Mouse (Mus musculus) layer of hippocampus, adult 18-20 months (tissue): ENCODE measurements at regions not wholly inside any gene's neighbourhood (a gene's known extent, or its start where the extent isn't known, plus 50 kb on each side); places are given as distances from the start of the nearest gene placed in this dataset.

Source experiments
- DNase-seq, 2 experiments: peaks; one replicate each; pipeline ENCODE4 v3.0.0; 2022; ENCODE audit warnings: low spot score in 2 of 2

GRCm38 (mm10) chr17:63575316-63576007, 75.6 kb upstream of the Fbxl17 start:
- peak; percentile 7 to 76 for DNase-seq

- no peak for DNase-seq
Measured at GRCm38 (mm10) chr17:63582870-63583269, 83.1 kb upstream of the Fbxl17 start.

GRCm38 (mm10) chr17:63607021-63607751, 107.4 kb upstream of the Fbxl17 start:
- no peak for DNase-seq

GRCm38 (mm10) chr17:63622726-63623125, 122.9 kb upstream of the Fbxl17 start:
- DNase-seq: no peak

GRCm38 (mm10) chr17:63637598-63637997, 137.8 kb upstream of the Fbxl17 start:
- no peak for DNase-seq

GRCm38 (mm10) chr17:63644390-63644789, 144.6 kb upstream of the Fbxl17 start:
- no peak for DNase-seq

GRCm38 (mm10) chr17:63657687-63658086, 157.9 kb upstream of the Fbxl17 start:
- DNase-seq: peak in 1 of 2 experiments; percentile 3

GRCm38 (mm10) chr17:63660841-63661481, 161.1 kb upstream of the Fbxl17 start:
- DNase-seq: peak; percentile 28 to 78

GRCm38 (mm10) chr17:63661584-63661983, 161.8 kb upstream of the Fbxl17 start:
- DNase-seq: no peak

- no peak for DNase-seq
Measured at GRCm38 (mm10) chr17:63662251-63662650, 162.4 kb upstream of the Fbxl17 start.

GRCm38 (mm10) chr17:63676791-63677190, 177.0 kb upstream of the Fbxl17 start:
- no peak for DNase-seq

GRCm38 (mm10) chr17:63677996-63678657, 178.3 kb upstream of the Fbxl17 start:
- no peak for DNase-seq

GRCm38 (mm10) chr17:63680479-63680878, 180.7 kb upstream of the Fbxl17 start:
- no peak for DNase-seq

- no peak for DNase-seq
Measured at GRCm38 (mm10) chr17:63683345-63683744, 179.5 kb upstream of the Fer start.

- no peak for DNase-seq
Measured at GRCm38 (mm10) chr17:63684026-63684425, 178.8 kb upstream of the Fer start.

GRCm38 (mm10) chr17:63685956-63686355, 176.9 kb upstream of the Fer start:
- no peak for DNase-seq

GRCm38 (mm10) chr17:63686361-63686760, 176.5 kb upstream of the Fer start:
- no peak for DNase-seq

GRCm38 (mm10) chr17:63689291-63689690, 173.6 kb upstream of the Fer start:
- DNase-seq: no peak

- no peak for DNase-seq
Measured at GRCm38 (mm10) chr17:63690829-63691689, 171.8 kb upstream of the Fer start.

GRCm38 (mm10) chr17:63691690-63691968, 171.2 kb upstream of the Fer start:
- DNase-seq: no peak

GRCm38 (mm10) chr17:63693274-63693673, 169.6 kb upstream of the Fer start:
- no peak for DNase-seq
